Mouse (Mus musculus) natural killer cell, adult 2 months (primary cell): ENCODE data around the gene Dkc1.

Experiments
- DNase-seq, 2 experiments: peaks; one replicate each; pipeline ENCODE4 v3.0.0; 2022; ENCODE audit warnings: low spot score in 2 of 2

Dkc1 gene

DNA sequence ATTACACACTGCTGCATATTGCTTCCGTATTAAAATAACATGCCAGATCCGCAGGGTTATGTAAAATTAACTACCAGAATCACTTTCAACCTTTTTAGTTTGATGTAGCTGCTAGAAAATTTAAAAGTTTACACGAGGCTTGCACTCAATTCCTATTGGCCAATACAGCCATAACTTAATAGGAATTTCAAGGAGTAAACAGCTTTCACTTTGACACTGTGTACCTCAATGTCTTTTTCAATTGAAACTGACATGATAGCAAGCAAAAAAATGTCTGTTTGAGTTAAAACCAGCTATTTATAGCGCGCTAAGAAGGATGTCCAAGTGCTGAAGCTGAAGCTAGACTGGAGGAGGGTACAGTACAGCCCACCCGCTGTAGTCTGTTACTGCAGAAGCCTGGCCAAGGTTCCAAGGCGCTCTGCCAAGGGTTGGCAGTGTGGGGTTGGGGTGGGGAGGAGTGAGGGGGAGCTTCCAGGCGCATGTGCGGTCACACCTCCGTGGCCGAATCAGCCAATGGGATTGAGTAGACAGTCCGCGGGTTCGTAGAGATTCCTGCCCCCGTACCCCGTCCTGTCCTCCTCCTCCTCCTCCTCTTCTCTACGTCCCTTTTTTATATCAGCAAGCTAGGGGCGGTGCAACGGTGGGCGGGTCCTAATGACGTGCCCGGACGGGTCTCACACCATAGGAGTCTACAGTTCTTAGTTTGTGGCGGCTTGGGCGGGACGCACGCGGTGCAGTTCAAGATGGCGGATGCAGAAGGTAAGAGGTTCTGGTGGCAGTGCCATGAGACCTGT is at the start of gene Dkc1:
Gene Dkc1, plus strand, starts transcription at position 486 of the 794 bp plus-strand sequence.
- peak; percentile 91 to 93 for DNase-seq

DNA sequence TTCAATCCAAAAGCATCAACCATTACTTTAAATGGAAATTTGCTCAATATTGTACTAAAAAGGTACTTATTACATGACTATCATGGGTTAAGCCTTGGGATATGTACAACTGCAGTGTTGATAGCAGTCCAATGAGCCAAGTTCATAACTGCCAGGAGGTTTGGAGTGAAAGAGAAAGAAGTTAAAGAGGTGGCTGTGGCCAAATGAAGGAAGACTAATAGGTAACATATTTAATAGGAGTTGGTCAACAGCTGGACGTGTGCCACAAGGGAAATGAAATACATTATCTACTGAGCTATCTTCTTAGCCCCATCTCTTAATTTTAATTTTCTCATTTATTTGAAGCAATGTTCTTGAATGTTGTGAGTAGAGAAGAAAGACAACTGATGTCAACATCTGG is 49.7 kb upstream of the Dkc1 start:
- no peak for DNase-seq

DNA sequence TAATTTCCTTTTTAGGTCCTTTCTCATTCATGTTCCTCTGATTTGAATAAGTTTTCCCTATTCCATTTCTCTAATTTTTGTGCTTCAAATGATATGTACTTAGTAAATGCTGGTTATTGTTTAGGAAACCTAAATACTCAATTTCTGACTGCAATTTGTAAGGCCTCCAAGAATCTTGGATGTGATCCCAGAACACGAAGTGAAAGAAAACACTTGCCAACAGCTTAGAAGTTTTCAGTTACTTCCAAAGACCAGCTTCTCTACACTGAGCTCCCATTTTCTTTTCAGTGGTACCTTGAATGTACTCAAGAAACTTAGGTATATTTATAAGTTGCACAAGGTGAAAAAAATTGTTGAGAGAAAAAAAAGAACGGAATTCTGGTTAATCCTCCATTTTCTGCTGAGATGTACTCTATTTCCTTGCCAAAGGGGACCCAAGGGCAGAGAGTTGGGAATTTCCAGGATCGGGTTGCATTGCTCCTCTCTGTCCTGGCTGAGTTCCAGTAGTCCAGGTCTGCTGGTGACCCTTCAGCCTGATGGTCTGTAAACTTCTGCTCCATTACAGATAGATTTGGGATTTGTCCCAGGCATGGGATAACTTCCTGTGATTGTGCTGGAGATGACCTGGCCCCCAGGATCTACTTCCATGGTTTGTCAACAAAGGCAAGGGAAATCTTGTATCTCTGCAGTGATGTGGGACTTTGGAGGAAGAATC is 48.6 kb upstream of the Dkc1 start:
- DNase-seq, result no peak

DNA sequence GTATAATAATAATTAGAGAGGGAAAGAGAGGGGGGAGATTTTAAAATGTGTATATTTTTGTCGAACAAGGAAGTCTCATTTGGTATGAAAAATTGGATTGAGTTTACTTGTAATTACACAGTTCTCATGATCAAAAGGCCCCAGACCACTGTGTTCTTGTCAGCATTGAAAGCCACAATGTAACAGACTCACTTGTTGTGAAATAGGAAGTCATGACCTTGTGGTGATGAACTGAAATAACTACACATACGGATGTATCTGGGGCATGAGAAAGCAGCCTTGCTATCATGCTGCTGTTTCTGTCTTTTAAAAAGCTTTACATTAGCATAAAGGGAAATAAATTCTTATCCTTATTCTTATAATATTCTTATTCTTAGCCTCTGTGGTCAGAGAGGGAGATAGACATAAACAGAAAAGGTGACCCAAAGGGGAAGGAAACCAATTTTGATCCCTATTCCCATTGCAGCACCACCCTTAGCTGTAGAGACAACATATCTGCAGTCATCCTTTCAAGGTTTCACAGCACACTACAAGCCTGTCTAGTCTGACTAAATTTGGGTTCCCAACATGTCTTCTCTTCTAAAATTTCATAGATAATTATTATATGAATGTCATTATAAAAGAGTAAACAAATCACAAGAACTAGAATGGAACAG is 39.4 kb upstream of the Dkc1 start:
- peak; percentile 2 to 37 for DNase-seq

DNA sequence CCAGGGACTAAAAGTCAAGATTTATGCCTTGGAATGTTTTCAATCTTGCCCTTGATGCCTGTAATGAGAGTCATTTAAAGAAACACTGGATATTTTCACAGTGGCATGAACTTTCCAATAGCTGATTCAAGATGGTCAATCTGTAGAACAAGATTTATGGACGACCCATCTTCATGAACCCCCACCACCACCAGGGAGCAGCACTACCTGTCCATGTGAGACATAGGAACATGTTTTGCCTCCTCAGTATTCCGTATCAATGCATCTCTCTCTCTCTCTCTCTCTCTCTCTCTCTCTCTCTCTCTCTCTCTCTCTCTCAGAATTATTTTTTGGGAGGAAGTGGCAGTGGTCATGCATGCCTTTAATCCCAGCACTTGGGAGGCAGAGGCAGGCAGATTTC is 13.3 kb upstream of the Dkc1 start:
- peak in 1 of 2 experiments; percentile 27 for DNase-seq

DNA sequence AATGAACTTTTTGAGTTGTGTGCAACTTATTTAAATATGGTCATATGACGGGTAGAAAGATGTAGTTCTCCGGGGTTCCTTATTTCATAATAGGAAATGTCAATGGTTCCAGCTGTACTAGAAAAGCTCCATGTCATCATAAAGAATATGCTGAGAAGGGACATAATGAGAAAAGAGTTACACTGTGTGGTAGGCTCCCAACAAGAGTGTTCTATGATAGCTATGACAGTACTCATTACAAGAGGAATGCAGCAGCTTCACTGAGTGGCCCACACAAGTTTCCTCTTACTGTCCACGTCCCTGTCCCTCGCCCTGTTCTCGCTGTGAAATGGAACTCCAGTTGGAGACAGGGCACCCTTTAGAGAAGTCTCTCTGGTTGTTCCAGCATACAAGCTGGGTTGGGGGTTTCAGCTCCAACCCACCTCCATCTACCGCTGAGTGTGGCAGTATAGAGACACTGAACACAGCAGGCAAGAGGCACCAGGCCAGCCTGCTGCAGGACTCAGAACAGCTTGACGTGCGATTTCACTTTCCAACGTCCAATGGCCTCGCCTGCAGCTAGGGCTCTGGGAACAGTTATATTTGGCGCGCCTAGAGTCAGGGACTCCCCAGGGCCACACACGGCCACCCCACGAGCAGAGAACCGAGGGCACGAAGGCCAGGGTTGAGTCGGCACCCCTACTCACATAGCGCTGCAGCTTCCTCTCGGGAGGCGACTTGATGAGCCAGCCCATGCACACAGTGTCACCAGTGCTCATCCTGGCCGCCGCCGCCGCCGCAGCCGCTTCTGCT is 11.5 kb upstream of the Dkc1 start:
- peak; percentile 2 to 14 for DNase-seq

DNA sequence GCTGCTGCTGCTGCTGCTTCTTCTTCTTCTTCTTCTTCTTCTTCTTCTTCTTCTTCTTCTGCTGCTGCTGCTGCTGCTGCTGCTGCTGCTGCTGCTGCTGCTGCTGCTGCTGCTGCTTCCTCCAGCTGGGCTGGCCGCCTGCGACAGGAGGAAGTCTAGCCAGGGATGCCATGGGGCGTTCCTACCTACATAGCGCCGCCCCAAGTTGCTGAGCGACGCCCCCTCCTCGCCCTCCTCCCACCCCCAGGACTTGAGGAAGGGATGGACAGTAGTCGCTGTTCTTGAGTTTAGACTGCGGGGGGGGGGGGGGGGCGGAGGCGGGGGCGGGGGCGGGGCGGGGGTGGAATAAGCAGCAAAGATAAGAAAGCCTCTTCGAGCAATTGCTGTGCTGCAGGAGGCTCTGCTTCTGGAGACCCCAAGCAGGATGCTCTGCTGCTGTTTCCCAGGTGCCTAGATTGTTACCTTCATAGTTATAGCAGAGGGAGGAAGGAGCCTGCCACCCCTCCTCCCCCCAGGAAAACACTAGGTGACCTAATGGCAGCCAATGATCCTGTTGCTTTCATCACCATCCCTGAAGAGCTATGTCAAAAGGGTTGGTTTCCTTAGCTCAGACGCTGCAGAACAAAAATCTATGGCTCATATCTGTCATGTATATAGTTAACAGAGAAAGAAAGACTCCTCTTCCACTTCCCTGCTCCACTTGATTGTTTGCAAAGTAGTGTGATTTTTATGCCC is 10.7 kb upstream of the Dkc1 start, which contains the start of gene Gab3:
Gene Gab3, minus strand, starts transcription at position 685 of the 735 bp plus-strand sequence.
- peak; percentile 44 to 55 for DNase-seq

DNA sequence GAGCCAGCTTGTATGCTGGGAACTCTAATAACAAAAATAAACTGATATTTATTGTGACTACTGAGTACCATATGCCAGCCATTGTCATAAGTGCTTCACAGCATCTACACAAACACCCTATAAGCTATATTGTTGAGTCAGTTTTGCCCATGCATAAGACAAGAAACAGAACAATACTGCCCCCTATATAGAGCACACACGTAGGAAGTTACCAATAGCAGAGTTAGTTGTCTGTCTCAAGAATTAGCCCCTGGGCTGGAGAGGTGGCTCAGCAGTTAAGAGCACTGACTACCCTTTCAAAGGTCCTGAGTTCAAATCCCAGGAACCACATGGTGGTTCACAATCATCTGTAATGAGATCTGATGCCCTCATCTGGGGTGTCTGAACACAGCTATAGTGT is 10.0 kb upstream of the Dkc1 start:
- DNase-seq, result peak; percentile 1 to 28

DNA sequence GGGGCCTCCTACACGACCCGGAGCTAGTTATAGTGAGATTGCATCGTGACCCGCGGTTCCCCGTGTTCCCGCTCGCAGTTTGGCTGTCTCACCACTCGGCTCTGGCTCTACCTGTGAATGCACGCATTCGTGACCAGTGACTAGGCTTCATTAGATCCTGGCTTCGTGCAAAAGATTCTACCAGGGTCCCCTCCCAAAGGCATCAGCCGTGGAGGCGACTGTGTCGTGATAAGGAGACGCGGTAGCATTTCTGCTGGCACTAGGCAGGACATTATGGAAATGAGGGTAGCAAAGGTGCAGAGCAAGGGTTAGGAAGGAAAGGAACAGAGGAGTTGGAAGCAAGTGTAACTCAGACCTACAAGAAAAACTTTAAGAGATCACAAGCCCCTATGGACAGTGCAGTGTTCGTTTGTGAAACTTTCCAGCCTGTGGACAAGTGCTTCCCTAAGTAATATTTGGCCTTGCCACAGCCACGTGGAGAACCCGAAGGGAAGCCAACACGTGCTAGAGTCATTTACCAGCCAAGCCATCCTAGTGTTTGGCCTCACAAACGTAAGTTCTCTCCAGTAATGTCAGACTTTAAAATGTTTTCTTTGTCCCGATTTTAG is 613 bp downstream of the Dkc1 start:
- DNase-seq, result no peak

DNA sequence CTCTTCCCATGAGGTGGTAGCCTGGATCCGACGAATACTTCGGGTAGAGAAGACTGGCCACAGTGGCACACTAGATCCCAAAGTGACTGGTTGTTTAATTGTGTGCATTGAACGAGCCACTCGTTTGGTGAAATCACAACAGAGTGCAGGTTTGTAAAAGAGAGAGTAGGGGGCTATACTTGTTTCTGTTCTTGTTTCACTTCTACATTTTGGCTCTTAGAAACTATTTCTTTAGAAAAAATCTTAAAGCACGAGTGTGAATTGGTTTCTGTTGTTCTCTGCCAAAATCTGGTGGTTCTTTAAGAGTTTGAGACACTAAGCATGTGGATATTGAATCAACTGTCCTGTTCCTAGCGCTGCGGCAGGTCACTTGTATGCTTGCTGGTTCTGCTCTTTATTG is 3.1 kb downstream of the Dkc1 start:
- no peak for DNase-seq

DNA sequence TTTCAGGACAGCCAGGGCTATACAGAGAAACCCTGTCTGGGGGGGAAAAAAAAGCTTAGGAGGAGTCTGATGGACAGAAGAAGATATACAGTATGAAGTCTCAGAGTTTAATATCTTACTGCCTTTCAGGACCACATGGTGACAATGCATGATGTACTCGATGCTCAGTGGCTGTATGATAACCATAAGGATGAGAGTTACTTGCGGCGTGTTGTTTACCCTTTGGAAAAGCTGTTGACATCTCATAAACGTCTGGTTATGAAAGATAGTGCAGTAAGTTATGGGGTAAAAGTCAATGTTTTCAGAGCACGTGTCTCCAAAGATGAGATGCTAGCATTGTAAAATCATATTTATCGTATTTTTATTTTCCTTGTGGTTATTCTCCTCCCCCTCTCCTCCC is 6.6 kb downstream of the Dkc1 start:
- no peak for DNase-seq

DNA sequence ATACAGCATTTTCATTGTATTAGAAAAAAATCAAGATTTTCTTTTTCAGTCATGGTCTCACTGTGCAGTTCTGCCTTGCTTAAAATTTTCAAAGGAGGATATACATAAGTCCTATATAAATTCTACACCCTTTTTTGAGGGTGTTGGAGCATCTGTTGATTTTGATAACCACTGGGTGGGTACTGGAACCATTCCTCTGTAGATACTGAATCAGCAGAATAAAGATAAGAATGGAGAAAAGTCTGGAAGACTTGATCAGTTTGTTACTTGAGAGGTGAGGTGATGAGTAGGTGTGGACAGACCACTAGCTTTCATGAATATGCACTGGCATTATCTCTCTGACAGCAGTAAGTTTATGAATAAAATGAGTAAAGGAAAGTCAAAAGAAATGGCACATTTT is 19.9 kb downstream of the Dkc1 start:
- no peak for DNase-seq

DNA sequence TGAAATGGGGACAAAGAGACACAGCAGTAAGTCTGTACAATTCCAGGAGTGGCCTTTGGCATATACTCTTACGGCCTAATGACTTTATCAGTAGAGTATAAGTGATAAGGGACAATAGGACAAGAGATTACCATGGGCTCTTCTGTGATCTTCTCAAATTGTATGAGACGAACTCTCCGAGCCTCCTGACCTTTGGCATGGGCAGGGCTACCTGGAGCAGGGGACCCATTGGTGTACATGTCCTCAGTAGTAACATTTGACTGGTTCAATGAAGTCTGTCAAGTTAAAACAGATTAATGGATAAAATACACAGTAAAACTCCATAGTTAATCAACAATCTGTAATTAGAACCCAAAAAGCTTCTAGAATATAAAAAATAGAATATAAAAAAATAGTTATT is 30.0 kb downstream of the Dkc1 start:
- DNase-seq, result no peak

DNA sequence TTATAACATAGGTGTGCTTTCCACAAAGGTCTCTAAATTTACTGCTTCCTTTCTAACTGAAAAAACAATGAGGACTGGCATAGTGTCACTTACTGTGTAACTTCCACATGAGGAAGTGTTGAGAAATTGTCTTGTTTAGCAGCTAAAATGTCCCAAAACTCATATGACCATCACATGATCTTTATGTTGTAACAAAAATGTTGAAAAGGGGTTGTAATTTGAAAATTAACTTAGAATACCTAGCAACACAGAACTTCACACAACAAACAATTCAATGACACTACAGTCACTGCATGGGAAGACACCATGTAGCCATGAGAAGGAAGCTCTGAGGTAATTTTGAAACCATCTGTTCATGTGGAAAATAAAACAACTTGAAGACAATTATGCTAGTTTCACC is 31.2 kb downstream of the Dkc1 start:
- no peak for DNase-seq

DNA sequence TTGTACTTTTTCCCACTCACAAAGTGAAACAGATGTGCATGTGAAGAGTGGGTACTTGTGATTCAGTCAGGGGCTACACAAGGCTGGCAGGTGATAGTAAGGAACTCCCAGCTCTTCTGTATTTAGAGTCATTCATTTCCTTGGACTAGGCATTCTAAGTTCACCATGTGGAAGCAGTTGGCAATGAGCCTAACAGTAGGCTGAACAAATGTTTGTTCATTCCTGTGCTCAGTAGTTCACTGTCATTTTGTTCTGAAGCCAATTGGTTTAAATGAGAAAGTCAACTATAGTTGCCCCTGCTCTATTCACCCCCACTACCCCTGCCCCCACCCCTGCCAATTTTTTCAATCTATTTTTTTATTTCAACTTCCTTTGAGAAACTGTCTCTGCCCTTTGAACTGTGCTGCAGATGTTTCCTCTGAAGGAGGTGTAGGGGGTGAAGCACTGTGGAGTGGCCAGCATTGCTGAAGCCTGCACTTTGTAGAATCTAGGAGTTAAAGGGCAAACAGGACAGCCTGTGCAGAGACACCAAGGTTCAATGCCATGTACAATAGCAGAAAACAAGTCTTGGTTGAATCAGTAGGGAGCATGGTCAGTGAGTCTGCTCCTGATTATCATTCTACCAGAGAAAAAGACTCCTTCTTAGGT is 32.8 kb downstream of the Dkc1 start:
- no peak for DNase-seq

DNA sequence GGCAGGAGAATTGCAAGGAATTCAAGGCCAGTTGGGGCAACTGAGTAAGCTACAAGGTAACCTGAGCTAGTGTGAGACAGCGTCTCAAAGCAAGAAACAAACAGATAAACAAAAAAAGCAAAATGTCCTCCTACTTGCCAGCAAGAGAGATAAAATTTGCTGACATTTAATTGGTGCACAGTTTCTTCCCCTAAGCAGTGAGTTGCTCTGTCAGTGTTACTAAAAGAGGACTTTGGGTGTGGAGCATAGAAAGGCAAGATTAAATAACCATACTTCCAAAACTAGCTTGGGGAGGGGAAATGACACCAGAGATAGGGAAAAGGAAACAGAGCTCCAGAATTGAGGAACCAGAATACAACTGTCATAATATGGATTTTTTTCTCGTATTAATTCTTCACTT is 33.8 kb downstream of the Dkc1 start:
- DNase-seq, result no peak

DNA sequence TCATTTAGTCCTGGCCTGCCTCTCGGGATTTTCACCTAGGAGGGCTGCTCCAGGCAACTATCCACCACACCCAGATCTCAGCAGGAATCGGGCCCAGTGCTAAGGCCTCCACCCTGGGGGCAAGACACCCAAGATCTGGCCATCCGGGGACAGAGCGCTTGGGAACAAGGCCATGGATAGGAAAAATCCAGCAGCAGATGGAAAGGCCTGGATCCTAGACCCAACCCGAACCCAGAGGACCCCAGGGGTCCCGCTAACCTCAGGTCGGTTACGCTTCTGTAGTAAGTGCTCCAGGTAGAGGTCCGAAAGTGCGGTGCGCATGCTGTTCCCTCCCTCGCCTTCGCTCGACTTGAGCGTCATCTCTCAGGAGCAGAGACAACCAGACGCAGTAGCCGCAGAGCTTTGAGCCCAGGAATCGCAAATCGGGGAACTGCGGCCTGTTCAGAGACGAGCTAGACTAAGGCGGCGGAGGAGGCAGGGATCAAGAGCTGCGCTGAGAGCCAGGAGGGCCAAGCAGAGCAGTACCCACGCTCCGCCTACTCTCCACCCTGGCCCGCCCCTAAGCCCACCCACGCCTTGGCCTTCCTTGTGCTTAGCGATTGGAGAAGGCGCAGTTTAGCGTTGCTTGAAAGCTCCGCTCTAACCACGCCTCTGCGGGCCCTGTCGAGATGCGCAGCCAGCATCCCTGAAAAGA is 35.0 kb downstream of the Dkc1 start, which contains the start of gene Mpp1:
Gene Mpp1, minus strand, starts transcription at position 550 of the 694 bp plus-strand sequence.
- peak; percentile 50 to 64 for DNase-seq

DNA sequence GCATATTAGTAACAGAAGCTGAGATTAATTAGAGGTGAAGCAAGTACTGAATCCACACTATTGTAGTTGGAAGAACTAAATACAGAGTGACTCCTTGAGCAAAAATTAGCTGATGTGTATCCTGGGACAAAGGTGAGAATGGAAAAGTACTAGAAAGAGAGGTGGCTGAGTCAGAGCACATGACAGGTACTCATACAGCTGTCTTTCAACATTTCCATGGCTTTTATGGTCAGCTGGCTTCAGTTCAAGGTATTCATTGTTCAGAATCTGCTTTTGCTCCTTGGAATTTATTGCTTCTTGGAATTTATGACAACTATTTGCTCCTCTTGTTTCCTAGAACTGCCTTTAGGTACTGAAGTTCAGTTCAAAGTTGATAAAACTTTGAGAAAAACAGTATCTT is 41.3 kb downstream of the Dkc1 start:
- no peak for DNase-seq

DNA sequence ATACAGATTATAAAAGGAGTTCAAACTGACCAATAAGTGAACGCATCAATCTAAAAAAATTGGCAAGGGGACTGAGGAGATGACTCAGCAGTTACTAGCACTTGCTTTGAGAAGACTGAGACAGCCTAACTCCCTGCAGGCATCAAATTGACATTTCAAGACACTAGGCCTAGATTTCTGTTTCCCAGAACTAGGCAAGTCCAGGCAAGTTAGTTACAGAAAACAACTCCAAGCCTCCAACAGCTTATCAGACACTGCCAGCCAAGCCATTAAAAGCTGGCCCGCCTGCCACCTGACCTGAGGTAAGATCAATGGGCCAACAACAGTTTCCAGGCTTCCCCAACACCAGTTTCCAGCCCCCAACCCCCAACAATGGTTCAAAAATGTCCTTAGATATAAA is 42.1 kb downstream of the Dkc1 start:
- DNase-seq, result no peak

DNA sequence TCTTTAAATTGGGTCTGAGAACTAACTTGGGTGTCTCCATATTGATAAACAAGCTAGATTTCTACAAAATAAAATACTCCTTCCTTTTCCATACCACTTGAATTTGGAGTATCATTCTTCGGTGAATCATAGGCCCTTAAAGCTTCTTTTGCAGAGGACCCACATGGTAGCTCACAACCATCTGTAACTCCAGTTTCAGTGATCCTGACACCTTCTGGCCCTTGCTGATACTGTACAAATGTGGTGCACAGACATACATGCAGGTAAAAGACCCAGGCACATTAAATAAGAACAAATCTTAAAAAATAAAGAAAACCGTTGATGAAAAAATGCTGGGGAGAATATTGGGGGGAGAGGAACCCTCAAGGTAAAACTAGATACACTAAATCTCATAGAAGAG is 42.5 kb downstream of the Dkc1 start:
- no peak for DNase-seq
